Mouse (Mus musculus): ENCODE results near the gene Col25a1.

DNA sequence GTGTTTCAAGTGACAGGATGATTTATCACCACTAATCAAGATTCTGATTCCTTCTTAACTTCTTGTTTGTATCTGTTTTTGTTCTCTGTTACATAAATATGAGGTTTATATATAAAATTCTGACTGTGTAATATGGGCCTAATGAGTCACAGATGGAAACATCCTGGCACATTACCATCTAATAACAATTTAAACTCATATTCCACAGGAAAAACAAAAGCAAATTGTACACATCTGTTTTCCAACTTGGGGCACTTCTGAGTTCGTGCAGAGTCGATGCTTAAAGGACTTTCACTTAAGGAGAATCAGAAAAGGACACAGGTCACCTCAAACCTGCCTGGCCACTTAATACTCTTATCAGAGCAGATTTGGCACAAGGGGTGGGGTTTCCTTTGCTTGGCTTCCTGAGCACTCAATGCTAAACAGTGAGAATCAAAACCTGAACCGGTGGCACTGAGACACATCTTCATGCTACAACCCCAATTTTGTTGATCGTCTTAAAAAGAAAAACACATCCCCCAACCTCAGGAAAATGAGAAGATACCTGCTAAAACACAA lies 342.0 kb downstream of the Col25a1 start:
- TF ChIP-seq CTCF (IDR thresholded peaks at IDR 0.05; ENCODE audit: extremely low read depth, insufficient read depth, insufficient read length, insufficient replicate concordance) (no peak), POLR2A (IDR thresholded peaks at IDR 0.05; ENCODE audit: low read depth, low read length) (no peak)

Data from spleen, adult 2 months (tissue).